Mouse (Mus musculus): ENCODE data around the gene Tmem63a. TPM values are rescaled to one million over a fixed set of nuclear protein-coding genes. Genes with fewer than 3 reads are reported as not detected.

Gene Tmem63a
- 28.9 to 37.7 TPM (median 31.3 TPM) in 4 replicates for total RNA-seq (2023)

DNA sequence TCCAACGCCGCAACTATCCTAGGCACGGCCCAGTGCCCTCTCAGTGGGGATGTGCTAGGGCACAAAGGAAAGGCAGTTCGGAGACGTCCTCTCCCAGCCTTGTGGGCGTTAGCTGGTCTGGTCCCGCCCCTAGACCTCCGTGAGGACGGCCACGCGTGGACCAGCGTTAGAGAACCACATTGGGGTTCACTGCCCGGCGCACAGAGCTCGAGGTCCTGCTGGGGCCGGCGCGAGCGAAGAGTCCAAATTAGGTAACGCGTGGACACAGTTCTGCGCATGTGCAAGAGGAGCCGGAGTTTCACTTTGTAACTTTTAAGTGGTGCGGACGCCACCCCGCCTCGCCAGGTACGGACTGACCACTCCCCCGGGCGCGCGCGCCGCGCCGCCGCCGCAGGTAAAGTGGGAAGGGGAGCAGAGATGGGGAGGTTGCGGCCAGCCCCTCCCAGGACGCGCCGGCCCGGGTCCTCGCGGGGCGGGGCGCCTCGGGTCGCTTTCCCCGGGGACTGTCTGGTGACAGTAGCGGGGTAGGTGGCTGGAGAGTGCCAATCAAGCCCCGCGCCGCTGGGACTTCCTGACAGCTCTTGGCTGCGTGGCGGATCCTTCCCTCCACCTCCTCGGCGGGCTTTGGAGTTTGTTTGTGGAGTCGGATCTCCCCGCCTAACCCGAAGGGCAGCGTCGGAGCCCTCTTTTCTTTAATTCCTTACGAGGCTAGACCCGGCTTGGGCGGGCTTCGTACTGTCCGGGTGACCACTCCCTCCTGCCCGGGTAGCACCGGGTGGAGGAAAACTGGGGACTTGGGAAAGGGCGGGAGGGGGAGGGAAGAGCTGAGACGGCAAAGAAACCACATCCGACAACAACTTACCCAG, at the start of gene Tmem63a:
TSS of gene Tmem63a (plus strand) at position 179 of the 866 bp plus-strand sequence.

DNA sequence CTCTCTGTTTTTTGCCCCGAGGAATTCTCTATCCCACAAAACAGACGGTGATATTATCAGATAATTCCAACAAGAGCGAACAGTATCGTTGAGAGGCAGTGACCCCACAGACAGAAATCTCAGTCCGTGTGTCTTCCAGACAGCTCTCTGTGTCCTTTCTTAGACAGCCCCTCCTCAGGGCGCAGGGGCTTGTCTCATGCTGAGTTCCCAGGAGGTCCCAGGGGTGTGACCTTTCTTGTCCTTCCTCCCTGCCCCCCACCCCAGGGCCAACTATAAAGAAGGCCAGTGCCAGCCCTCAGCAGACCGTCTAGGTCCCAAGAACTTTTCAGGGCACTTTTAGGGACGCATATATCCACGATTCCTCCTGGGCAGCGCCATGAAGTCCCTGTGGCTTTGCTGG, 49.3 kb upstream of the Tmem63a start, which contains the start of gene Lefty2:
TSS of gene Lefty2 (plus strand) at position 301 of the 400 bp plus-strand sequence.

DNA sequence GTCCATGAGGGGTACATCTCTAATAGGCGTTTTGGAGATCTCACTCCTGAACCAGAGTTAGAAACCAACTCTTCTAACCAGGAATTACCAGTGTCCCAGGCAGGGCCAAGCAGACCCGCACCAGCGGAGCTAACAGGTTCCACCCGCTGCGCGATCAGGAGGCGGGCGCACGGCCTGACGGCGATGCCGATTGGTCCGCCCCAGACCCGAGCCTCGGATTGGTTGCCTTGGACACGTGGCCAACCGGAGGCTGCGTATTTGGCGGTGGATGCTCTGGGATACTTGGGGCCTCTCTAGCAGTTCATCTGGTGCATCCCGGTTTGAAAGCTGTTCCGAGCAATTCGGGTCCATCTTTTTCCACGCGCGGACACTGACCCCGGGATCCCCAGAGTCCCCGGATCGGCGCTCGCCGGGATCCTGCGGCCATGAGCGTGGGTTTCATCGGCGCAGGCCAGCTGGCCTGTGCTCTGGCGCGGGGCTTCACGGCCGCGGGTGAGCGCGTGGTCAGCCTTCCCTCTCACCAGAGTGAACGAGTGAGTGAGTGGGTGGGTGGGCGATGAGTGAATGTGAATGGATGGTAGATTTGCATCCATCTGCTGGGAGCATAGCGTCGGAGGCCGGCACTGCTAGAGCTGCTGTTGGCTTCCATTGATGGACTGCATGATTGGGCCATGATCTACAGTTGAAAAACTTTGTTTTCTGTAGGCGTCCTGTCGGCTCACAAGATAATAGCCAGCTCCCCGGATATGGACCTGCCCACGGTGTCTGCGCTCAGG, 37.9 kb upstream of the Tmem63a start, which contains the start of gene Pycr2:
TSS of gene Pycr2 (plus strand) at position 255 of the 776 bp plus-strand sequence.

DNA sequence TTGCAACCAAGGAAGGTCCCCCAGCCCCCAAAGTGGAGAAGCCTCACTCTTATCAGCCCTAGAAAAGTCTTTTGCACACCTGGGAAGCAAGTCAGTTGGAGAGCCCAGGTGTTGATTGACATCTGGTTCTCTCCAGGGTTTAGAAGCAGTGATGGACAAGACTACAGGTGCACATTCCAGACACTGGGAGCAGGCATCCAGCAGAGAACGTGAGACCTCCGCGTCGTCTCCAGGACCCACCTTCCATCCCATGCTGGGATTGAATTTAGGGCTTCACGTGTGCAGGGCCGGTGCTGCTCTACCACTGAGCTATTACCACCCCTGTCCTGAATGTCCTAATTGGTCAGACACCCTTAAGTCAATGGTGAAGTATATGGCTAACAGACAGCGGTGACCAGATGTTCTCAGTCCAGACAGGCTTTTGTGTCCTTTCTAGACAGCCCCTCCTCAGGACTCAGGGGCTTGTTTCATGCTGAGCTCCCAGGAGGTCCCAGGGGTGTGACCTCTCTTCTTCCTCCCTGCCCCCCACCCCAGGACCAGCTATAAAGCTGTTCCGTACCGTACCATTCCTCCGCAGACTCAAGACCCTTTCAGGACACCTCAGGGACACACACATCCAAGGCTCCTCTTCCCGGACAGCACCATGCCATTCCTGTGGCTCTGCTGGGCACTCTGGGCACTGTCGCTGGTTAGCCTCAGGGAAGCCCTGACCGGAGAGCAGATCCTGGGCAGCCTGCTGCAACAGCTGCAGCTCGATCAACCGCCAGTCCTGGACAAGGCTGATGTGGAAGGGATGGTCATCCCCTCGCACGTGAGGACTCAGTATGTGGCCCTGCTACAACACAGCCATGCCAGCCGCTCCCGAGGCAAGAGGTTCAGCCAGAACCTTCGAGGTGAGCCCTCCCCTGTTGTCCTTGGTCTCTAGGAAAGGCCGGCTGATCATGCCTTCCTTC, 7.4 kb upstream of the Tmem63a start, which contains the start of gene Lefty1:
TSS of gene Lefty1 (plus strand) at position 556 of the 953 bp plus-strand sequence.

DNA sequence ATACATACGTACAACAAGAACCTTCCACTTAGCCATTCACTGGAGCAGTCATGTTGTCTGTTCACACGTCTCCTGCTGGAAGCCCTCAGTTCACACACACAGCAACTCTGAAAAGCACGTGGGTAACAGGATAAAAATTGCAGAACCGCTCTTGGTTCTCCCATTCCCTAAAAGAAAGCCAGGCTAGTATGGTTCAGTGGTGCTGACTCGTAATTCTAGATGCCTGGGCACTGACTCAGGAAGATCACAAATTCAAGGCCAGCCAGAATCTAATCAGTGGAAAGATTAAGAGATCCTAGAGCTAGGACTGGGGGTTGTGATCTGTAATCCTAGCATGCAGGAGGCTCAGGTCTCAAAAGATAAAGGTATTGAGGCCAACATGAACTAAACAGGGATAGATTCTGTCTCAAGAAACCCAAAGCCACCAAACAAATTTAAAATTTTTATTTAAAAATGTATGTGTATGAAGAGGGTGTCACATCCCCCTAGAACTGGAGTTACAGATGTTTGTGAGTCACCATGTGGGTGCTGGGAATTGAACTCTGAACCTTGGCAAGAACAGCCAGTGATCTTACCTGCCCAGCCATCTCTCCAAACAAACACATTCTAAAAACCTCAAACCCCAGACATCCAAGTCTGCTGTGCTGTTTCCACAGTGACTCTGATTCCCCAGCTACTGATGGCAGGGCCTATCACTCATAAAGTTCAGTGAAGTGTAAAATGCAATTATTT, 78.8 kb downstream of the Tmem63a start, which contains the start of gene Ephx1:
TSS of gene Ephx1 (minus strand) at position 149 of the 732 bp plus-strand sequence.

Other genes with a start within 250 kb of the Tmem63a start
- not detected in 4 replicates for gene Mixl1, start 245.3 kb upstream of the Tmem63a start, total RNA-seq (2023)
- gene Acbd3, start 216.3 kb upstream of the Tmem63a start, total RNA-seq (2023) = 53.9 to 59.1 TPM (median 56.4 TPM) in 4 replicates
- 1,833 to 2,037 TPM (median 1,886 TPM) in 4 replicates for gene H3f3a, start 128.4 kb upstream of the Tmem63a start, total RNA-seq (2023)
- gene Sde2, start 91.2 kb upstream of the Tmem63a start, total RNA-seq (2023) = 74.7 to 87.0 TPM (median 79.5 TPM) in 4 replicates
- not detected in 4 replicates for gene Lefty2, start 49.2 kb upstream of the Tmem63a start, total RNA-seq (2023)
- gene Pycr2, start 38.1 kb upstream of the Tmem63a start, total RNA-seq (2023) = 20.3 to 23.2 TPM (median 21.3 TPM) in 4 replicates
- gene Lefty1, start 7.3 kb upstream of the Tmem63a start, total RNA-seq (2023) = not detected in 4 replicates
- 85.7 to 97.0 TPM (median 88.5 TPM) in 4 replicates for gene Ephx1, start 78.6 kb downstream of the Tmem63a start, total RNA-seq (2023)
- gene 9130409I23Rik, start 108.9 kb downstream of the Tmem63a start, total RNA-seq (2023) = not detected in 4 replicates
- 27.9 to 34.0 TPM (median 29.6 TPM) in 4 replicates for gene Nvl, start 201.9 kb downstream of the Tmem63a start, total RNA-seq (2023)
- gene Cnih4, start 202.3 kb downstream of the Tmem63a start, total RNA-seq (2023) = 23.4 to 33.1 TPM (median 27.7 TPM) in 4 replicates